Mouse (Mus musculus) midbrain, embryonic 16.5 days (tissue): Measurements from ENCODE around the gene Lama4. TPM values are rescaled to one million over a fixed set of nuclear protein-coding genes. Genes with fewer than 3 reads are reported as not detected.

ENCODE experiments used
- ATAC-seq: fragments of 200-750 bp; cut with Nextera tagmentation; 2 replicates; pipeline ENCODE4 v1.8.0; 2017; ENCODE audit warnings: moderate TSS enrichment
- H3K27ac ChIP-seq: fragments of 300-500 bp; sonication (generic); 2 replicates; pipeline ENCODE4 v1.5.1; 2014; ENCODE audit warnings: mild to moderate bottlenecking, low read length, mixed read lengths
- H3K27me3 ChIP-seq: fragments of 300-500 bp; sonication (generic); 2 replicates; pipeline ENCODE4 v1.6.1; 2014; ENCODE audit warnings: low read depth, low read length, mixed read lengths; ENCODE audit not compliant: control insufficient read depth, insufficient read depth
- H3K36me3 ChIP-seq: fragments of 300-500 bp; sonication (generic); 2 replicates; pipeline ENCODE4 v1.6.1; 2014; ENCODE audit warnings: mild to moderate bottlenecking, low read length, moderate library complexity, mixed read lengths; ENCODE audit not compliant: control insufficient read depth, insufficient read depth
- H3K4me1 ChIP-seq: fragments of 300-500 bp; sonication (generic); 2 replicates; pipeline ENCODE4 v1.6.1; 2014; ENCODE audit warnings: mild to moderate bottlenecking, low read length, mixed read lengths; ENCODE audit not compliant: control insufficient read depth, insufficient read depth
- H3K4me2 ChIP-seq: fragments of 300-500 bp; sonication (generic); 2 replicates; pipeline ENCODE4 v1.6.1; 2014; ENCODE audit warnings: mild to moderate bottlenecking, low read length, mixed read lengths
- H3K4me3 ChIP-seq: fragments of 300-500 bp; sonication (generic); 2 replicates; pipeline ENCODE4 v1.5.1; 2014; ENCODE audit warnings: low read depth, mild to moderate bottlenecking, low read length, moderate library complexity, mixed read lengths
- H3K9ac ChIP-seq: fragments of 300-500 bp; sonication (generic); 2 replicates; pipeline ENCODE4 v1.6.1; 2014; ENCODE audit warnings: low read depth, low read length, mixed read lengths
- H3K9me3 ChIP-seq: fragments of 300-500 bp; sonication (generic); replicated peaks from 2 replicates; pipeline ENCODE4 v1.6.1; 2014; ENCODE audit warnings: mild to moderate bottlenecking, low read length, mixed read lengths; ENCODE audit not compliant: control insufficient read depth, poor library complexity, severe bottlenecking
- WGBS: fragments of 180-500 bp; shearing (Covaris S2); extraction: QIAGEN DNeasy Blood & Tissue Kit; methylation state at CpG from one replicate; pipeline ENCODE4 v1.1.7; 2014; 5-methylcytosine and 5-hydroxymethylcytosine counted together
- polyA plus RNA-seq: library from polyadenylated mRNA; unstranded; fragments of >200 nt; fragmentation: Nextera tagmentation; extraction: Ambion mirVana; gene quantifications from 2 replicates; pipeline ENCODE4 v1.2.1, GENCODE M21; 2015

Lama4 gene
- polyA plus RNA-seq, result 15.9 and 20.2 TPM in 2 replicates

DNA sequence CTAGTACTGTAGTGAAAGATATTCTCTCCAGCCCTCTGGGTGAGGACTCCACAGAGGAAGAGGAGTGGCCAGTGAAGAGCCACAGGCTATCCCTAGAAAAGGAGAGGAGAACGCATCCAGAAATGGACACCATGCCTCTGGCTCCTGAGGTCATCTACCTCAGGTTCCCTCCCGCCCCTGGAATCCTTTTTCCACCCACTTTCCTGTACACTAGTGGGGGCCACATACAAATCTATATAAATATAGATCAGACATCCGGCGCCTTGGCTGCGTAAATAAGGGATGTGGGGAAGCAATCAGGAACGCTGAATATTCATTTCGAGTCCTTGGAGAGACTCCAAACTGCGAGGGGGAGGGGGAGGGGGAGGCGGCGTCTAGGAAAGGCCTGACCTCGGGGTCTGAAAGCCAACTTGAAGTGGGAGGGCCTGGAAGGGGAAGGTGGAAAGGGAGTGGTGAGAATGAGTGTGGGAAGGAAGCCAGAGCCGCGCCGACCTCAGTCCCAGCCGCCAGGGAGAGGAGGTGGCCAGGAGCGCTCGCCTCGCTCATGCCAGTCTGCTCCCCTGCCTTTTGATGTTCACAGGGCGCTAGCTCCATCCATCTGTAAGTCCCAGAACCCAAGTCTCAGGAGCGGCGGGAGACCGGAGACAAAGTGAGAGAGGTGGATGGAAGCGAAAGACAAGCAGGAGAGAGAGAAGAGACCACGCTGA is at the start of gene Lama4:
TSS of gene Lama4 (plus strand) at position 441 of the 707 bp plus-strand sequence.
- H3K4me2 ChIP-seq, result peak within 1 kb of the TSS; percentile 78
- H3K9me3 ChIP-seq, result no peaks in the 10 kb centered on the region
- peak within 1 kb of the TSS; percentile 52 for H3K9ac ChIP-seq
- H3K4me3 ChIP-seq, result peak within 1 kb of the TSS; percentile 42
- no peaks in the 10 kb centered on the region for H3K27me3 ChIP-seq
- peak; percentile 85 for ATAC-seq
- H3K4me1 ChIP-seq, result peaks cover 12% of the 10 kb centered on the region
- peak within 1 kb of the TSS; percentile 26; the same call in 1 of the 2 replicates for H3K27ac ChIP-seq
- WGBS, result 7% methylated on average over 24 of the region's 24 CpGs
- no peaks in the 10 kb centered on the region for H3K36me3 ChIP-seq

GRCm38 (mm10) chr10:38916027-38916617 is 49.2 kb upstream of the Lama4 start:
- 87% methylated on average over 4 of the region's 4 CpGs for WGBS
- Histone ChIP-seq H3K36me3 (no peaks in the 10 kb centered on the region), H3K4me3 (no peak overlapping the region), H3K4me2 (no peak overlapping the region), H3K27me3 (no peaks in the 10 kb centered on the region), H3K9ac (no peak overlapping the region), H3K9me3 (no peaks in the 10 kb centered on the region), H3K4me1 (no peaks in the 10 kb centered on the region), H3K27ac (no peak overlapping the region)
- ATAC-seq, result no peak

GRCm38 (mm10) chr10:38928940-38929697 is 36.2 kb upstream of the Lama4 start:
- H3K9ac ChIP-seq, result no peak overlapping the region
- H3K27me3 ChIP-seq, result no peaks in the 10 kb centered on the region
- H3K4me2 ChIP-seq, result no peak overlapping the region
- no peak overlapping the region for H3K27ac ChIP-seq
- no peaks in the 10 kb centered on the region; the same call in 1 of the 2 replicates for H3K9me3 ChIP-seq
- ATAC-seq, result no peak
- H3K36me3 ChIP-seq, result no peaks in the 10 kb centered on the region
- H3K4me3 ChIP-seq, result no peak overlapping the region
- H3K4me1 ChIP-seq, result no peaks in the 10 kb centered on the region
- 86% methylated on average over 6 of the region's 6 CpGs for WGBS

DNA sequence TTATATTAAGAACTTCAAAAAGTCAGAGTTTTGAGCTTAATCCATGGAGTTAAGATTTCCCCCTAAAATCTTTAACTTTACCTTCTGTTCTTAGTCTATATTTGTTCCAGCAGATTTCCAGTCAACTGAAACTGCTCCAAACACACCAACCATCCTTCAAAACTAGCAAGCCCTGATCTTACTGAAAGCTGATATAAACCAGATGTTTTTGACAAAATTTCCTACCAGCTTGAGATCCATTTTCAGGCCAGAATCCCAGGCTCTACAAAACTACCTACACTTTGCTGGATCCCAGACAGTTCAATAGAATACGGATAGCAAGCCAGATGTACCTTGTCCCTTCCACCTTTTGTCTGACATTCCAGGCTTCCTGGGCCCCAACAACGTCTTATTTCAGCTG is 20.6 kb upstream of the Lama4 start:
- no peaks in the 10 kb centered on the region for H3K36me3 ChIP-seq
- 84% methylated on average over 2 of the region's 2 CpGs for WGBS
- no peaks in the 10 kb centered on the region for H3K27me3 ChIP-seq
- H3K27ac ChIP-seq, result no peak overlapping the region
- no peak overlapping the region for H3K4me2 ChIP-seq
- H3K4me3 ChIP-seq, result no peak overlapping the region
- ATAC-seq, result no peak
- H3K9ac ChIP-seq, result no peak overlapping the region
- no peaks in the 10 kb centered on the region for H3K4me1 ChIP-seq
- no peaks in the 10 kb centered on the region for H3K9me3 ChIP-seq

DNA sequence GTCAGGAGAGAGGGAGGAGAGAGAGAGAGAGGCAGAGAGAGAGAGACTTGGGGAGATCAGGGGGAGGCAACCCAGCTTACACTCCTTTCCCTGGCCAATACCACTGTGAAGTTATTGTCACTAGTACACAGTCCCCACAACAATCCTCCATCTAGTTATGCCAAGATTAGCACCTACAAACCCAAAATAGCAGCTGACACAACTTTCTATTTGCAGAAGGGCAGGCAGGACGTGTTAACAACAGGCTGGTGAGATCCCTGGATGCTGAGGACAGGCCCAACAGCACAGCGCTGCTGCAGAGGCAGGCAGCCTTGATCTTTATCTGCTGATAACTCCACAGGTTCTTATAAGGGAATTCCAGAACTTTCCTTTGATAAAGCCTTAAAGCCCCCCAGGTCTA is 3.4 kb upstream of the Lama4 start:
- no peak for ATAC-seq
- peaks cover 12% of the 10 kb centered on the region for H3K4me1 ChIP-seq
- no peak overlapping the region for H3K27ac ChIP-seq
- H3K9me3 ChIP-seq, result no peaks in the 10 kb centered on the region
- WGBS, result 63% methylated on average over 2 of the region's 2 CpGs
- H3K4me3 ChIP-seq, result no peak overlapping the region
- H3K4me2 ChIP-seq, result no peak overlapping the region
- no peaks in the 10 kb centered on the region for H3K27me3 ChIP-seq
- no peak overlapping the region for H3K9ac ChIP-seq
- H3K36me3 ChIP-seq, result no peaks in the 10 kb centered on the region

GRCm38 (mm10) chr10:38964719-38965074 is 618 bp upstream of the Lama4 start:
- H3K4me3 ChIP-seq, result no peak overlapping the region
- H3K9me3 ChIP-seq, result no peaks in the 10 kb centered on the region
- WGBS, result 84% methylated on average over 4 of the region's 4 CpGs
- ATAC-seq, result peak; percentile 49; the same call in 1 of the 2 replicates
- H3K27ac ChIP-seq, result no peak overlapping the region
- H3K9ac ChIP-seq, result no peak overlapping the region
- no peaks in the 10 kb centered on the region for H3K36me3 ChIP-seq
- no peak overlapping the region for H3K4me2 ChIP-seq
- H3K27me3 ChIP-seq, result no peaks in the 10 kb centered on the region
- peaks cover 12% of the 10 kb centered on the region for H3K4me1 ChIP-seq

DNA sequence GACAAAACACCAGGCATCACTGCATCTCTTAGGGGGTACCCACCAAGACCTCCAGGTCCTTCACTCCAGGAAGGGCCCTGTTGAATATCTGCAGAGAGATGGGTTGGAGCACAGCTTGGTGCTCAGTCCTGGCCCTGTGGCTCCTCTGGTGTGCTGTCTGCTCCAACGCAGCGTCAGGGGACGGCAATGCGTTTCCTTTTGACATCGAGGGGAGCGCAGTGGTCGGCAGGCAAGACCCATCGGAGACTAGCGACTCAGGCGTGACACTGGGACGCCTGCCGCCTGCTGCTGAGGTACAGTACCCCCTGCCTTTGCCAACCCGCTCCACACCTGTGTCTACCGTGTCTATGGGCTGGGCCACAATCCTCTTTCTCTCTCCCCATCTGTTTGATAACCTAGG is 542 bp downstream of the Lama4 start:
- Histone ChIP-seq H3K9me3 (no peaks in the 10 kb centered on the region), H3K4me2 (peak overlapping the region; percentile 78), H3K27me3 (no peaks in the 10 kb centered on the region), H3K4me3 (peak overlapping the region; percentile 42), H3K36me3 (no peaks in the 10 kb centered on the region), H3K27ac (peak overlapping the region; percentile 26; the same call in 1 of the 2 replicates), H3K4me1 (peaks cover 12% of the 10 kb centered on the region), H3K9ac (peak overlapping the region; percentile 52)
- WGBS, result 2% methylated on average over 14 of the region's 14 CpGs
- peak; percentile 70 for ATAC-seq

DNA sequence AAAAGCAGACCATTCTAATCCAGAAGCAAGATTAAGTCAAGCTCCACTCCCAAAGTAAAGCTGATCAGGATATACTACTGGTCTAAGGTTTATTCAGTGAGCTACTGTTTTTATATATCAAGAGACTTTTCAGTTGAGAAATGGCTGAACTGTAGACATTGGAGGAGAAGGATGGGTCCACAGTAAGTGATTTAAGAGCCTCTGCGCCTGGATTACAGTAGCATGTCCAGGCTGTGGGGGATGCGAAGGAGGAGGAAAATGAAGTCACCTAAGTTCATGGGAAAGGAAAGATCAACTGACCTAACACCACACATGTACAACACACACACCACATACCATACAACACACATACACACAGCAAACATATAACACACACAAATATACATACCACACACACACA is 1.3 kb downstream of the Lama4 start:
- 86% methylated on average over 2 of the region's 2 CpGs for WGBS
- Histone ChIP-seq H3K36me3 (no peaks in the 10 kb centered on the region), H3K4me3 (peak overlapping the region; percentile 42; the same call in 1 of the 2 replicates), H3K27ac (no peak overlapping the region), H3K4me2 (peak overlapping the region; percentile 78; the same call in 1 of the 2 replicates), H3K9ac (no peak overlapping the region), H3K9me3 (no peaks in the 10 kb centered on the region), H3K4me1 (peaks cover 12% of the 10 kb centered on the region), H3K27me3 (no peaks in the 10 kb centered on the region)
- no peak for ATAC-seq
